Mouse (Mus musculus) heart, adult 10 weeks (tissue): ENCODE measurements around the gene Gm1993. TPM values are rescaled to one million over a fixed set of nuclear protein-coding genes. Genes with fewer than 3 reads are reported as not detected.

Experiments used
- polyA plus RNA-seq: library from polyadenylated mRNA; stranded (reverse); fragments of 350-450 nt; fragmentation: Illumina TruSeq; extraction: RNeasy Lipid Tissue Mini Kit (QIAGEN cat#74804); gene quantifications from one replicate; pipeline ENCODE4 v1.2.3, GENCODE M21; 2014; ENCODE audit warnings: low read depth, low replicate concordance

Gene Gm1993
- not detected for polyA plus RNA-seq

GRCm38 (mm10) chrX:25570352-25570751 lies at the start of gene Gm1993:
Gene Gm1993 (minus strand): TSS chrX:25570452.

